Mouse (Mus musculus): ENCODE measurements around the gene Bend4. TPM values are rescaled to one million over a fixed set of nuclear protein-coding genes. Genes with fewer than 3 reads are reported as not detected.

Bend4 gene
- polyA plus RNA-seq (2014; fragmentation: Nextera tagmentation; extraction: Ambion mirVana): 10.7 and 11.6 TPM in 2 replicates

DNA sequence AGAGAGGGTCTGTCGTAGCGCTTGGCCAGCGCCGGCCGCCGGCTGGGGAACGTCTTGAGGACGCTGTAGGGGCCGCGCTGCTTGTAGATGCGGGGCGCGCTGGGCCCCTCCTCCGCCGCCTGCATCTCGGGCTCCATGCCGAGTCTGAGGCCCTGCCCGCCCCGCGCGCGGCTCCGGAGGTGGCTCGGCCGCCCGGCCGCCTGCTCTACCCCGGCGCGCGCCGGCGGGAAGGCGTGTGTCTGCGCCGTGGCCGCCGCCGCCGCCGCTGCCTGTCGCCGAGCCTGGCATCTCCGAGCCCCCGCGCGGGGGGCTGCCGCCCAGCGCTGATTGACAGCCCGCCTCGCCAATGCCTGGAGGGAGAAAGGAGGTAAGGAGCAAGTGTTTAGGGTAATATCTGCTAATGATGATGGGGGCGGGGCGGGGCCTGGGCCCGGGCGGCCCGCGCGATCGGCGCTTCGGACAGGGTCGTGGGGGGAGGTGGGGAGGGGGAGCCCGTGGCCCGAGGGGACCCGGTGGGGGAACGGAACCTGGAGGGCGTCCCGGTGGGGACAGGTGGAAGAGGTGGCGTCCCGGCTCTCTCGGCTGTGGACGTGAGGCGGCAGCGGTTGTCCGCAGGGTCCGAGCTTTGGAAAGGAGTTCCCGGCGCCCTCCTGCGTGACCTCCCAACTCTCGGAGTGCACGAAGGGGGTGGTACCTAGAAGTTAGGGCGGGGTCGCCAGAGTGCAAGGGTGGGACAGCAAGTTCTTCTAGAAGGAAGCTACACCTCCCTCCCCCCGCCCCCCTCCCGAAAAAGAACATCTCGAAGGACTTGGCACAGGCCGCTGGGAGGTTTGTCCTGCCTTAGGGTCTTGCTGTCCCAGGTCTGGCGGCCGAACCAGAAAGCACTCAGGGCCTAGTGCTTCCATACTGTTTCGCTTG is at the start of gene Bend4:
Gene Bend4 (minus strand): TSS at position 868 of the 918 bp plus-strand sequence.
- peak within 1 kb of the TSS; percentile 56 for H3K9ac ChIP-seq (ENCODE audit: low read length)
- H3K27ac ChIP-seq (ENCODE audit: low read depth, low read length): no peak within 1 kb of the TSS
- DNase-seq (ENCODE audit: low spot score): peak; percentile 94
- H3K36me3 ChIP-seq (ENCODE audit: control insufficient read depth, insufficient read depth, low read length): no peaks in the 10 kb centered on the region
- H3K27me3 ChIP-seq (ENCODE audit: control insufficient read depth, insufficient read depth, low read length): peaks cover 16% of the 10 kb centered on the region
- ATAC-seq (replicated peaks; ENCODE audit: low FRiP score): peak; percentile 83
- H3K9me3 ChIP-seq (ENCODE audit: control insufficient read depth, low read length): no peaks in the 10 kb centered on the region
- WGBS: under 1% methylated on average over 79 of the region's 90 CpGs
- peaks cover 6% of the 10 kb centered on the region for H3K4me1 ChIP-seq (replicated peaks; ENCODE audit: control insufficient read depth, insufficient read depth, low read length)
- peak within 1 kb of the TSS; percentile 77 for H3K4me2 ChIP-seq (ENCODE audit: low read depth, low read length, severe bottlenecking)
- H3K4me3 ChIP-seq (ENCODE audit: low read depth, low read length): peak within 1 kb of the TSS; percentile 66

DNA sequence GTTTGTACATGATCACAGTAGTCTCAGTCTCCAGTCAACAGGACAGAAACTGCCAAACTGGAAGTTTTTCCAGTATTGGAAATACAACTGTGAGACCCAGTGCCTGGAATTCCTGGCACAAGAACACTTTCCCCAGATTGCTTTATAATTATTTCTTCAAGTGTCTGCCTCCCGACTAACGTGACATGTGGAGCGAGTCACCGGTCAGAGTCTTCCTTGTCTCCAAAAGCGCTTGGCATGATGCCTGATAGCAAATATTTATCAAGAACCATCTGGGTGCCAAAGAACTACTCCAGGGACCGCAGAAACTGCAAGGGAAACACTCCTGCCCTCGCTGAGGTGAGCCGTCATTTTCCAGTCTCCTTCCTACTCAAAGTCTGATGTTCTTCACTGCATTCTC is 45.6 kb upstream of the Bend4 start:
- H3K4me3 ChIP-seq (ENCODE audit: low read depth, low read length): no peak overlapping the region
- ATAC-seq (replicated peaks; ENCODE audit: low FRiP score) (no peak), DNase-seq (ENCODE audit: low spot score) (no peak)
- H3K9me3 ChIP-seq (ENCODE audit: control insufficient read depth, low read length): no peaks in the 10 kb centered on the region
- H3K4me2 ChIP-seq (ENCODE audit: low read depth, low read length, severe bottlenecking): no peak overlapping the region
- H3K36me3 ChIP-seq (ENCODE audit: control insufficient read depth, insufficient read depth, low read length): no peaks in the 10 kb centered on the region
- 88% methylated on average over 8 of the region's 8 CpGs for WGBS
- no peak overlapping the region for H3K27ac ChIP-seq (ENCODE audit: low read depth, low read length)
- no peak overlapping the region for H3K9ac ChIP-seq (ENCODE audit: low read length)
- no peaks in the 10 kb centered on the region for H3K27me3 ChIP-seq (ENCODE audit: control insufficient read depth, insufficient read depth, low read length)
- no peaks in the 10 kb centered on the region for H3K4me1 ChIP-seq (replicated peaks; ENCODE audit: control insufficient read depth, insufficient read depth, low read length)

DNA sequence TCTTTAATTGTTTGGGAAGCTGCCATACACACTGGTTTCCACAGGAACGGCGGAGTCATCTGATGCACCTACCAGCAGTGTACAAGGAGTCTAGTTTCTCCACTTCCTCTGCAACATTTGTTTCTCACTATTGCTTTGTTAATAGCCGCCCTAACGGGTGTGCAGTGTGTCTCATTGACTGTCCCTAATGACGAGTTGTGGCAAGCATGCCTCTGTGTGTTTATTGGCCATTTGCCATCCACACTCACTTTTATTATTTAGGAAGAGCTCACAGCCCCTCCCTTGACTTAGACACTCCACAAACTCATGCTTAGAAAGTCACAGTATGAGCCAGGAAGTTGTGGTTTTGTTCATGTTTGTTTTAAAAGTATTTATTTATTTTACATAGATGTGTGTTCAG is 45.0 kb upstream of the Bend4 start:
- no peak overlapping the region for H3K4me2 ChIP-seq (ENCODE audit: low read depth, low read length, severe bottlenecking)
- no peaks in the 10 kb centered on the region for H3K36me3 ChIP-seq (ENCODE audit: control insufficient read depth, insufficient read depth, low read length)
- H3K27me3 ChIP-seq (ENCODE audit: control insufficient read depth, insufficient read depth, low read length): no peaks in the 10 kb centered on the region
- H3K9me3 ChIP-seq (ENCODE audit: control insufficient read depth, low read length): no peaks in the 10 kb centered on the region
- no peak overlapping the region for H3K4me3 ChIP-seq (ENCODE audit: low read depth, low read length)
- WGBS: 78% methylated on average over 5 of the region's 5 CpGs
- H3K4me1 ChIP-seq (replicated peaks; ENCODE audit: control insufficient read depth, insufficient read depth, low read length): no peaks in the 10 kb centered on the region
- ATAC-seq (replicated peaks; ENCODE audit: low FRiP score) (no peak), DNase-seq (ENCODE audit: low spot score) (no peak)
- no peak overlapping the region for H3K27ac ChIP-seq (ENCODE audit: low read depth, low read length)
- H3K9ac ChIP-seq (ENCODE audit: low read length): no peak overlapping the region

DNA sequence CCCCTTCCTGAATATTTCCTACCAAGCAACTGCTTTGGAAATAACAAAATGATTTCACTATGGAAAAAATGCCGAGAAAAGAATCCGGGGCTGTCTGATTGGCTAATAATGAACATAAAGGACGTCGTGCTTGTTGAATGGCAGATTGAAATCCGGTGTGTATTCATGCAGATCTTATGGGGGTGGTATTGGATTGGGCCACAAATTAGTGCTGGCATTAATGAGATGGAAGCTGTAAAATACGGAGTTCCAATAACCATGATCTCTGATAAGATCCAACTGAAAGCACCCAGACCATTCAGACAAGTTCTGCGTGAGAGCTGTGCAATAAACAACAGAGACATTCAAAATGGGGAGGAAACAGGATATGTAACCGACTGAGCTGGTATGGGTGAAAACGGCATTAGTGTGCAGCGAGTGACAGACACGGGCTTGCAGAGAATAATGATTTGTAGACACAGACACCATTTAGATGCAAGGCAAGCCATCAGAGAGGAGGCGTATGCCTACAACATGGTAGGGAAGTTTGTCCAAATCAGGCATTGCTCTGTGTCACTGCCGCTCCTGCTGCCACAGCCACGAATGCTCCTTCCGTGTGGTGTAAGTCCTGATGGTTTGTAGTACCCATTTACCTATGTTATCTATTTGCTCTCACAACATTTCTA is 38.9 kb upstream of the Bend4 start:
- Histone ChIP-seq H3K9me3 (ENCODE audit: control insufficient read depth, low read length) (no peaks in the 10 kb centered on the region), H3K4me2 (ENCODE audit: low read depth, low read length, severe bottlenecking) (no peak overlapping the region), H3K36me3 (ENCODE audit: control insufficient read depth, insufficient read depth, low read length) (no peaks in the 10 kb centered on the region), H3K4me3 (ENCODE audit: low read depth, low read length) (no peak overlapping the region), H3K9ac (ENCODE audit: low read length) (no peak overlapping the region), H3K4me1 (replicated peaks; ENCODE audit: control insufficient read depth, insufficient read depth, low read length) (no peaks in the 10 kb centered on the region; the same call in 1 of the 2 replicates), H3K27me3 (ENCODE audit: control insufficient read depth, insufficient read depth, low read length) (no peaks in the 10 kb centered on the region), H3K27ac (ENCODE audit: low read depth, low read length) (no peak overlapping the region)
- ATAC-seq (replicated peaks; ENCODE audit: low FRiP score) (no peak), DNase-seq (ENCODE audit: low spot score) (no peak)
- 66% methylated on average over 15 of the region's 15 CpGs for WGBS

DNA sequence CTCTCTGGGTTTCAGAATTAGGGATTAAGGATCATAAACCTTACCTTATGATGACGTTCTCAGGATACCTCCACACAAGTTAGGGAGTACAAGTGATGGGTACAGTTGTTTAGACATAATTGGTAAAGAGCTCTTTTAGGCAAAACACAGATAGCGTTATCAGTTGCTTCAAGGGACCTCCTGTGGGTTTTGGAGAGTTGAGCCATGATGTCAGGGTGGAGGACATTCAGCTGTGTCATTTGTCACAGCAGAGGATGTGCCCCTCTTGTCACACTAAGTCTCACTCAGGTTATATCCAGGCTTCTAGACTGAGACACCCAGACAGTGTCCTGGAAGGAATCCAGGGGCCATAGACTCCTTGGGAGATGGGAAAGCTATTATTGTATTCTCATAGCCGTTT is 36.8 kb upstream of the Bend4 start:
- 90% methylated on average over 3 of the region's 3 CpGs for WGBS
- Histone ChIP-seq H3K27ac (ENCODE audit: low read depth, low read length) (no peak overlapping the region), H3K9ac (ENCODE audit: low read length) (no peak overlapping the region), H3K9me3 (ENCODE audit: control insufficient read depth, low read length) (no peaks in the 10 kb centered on the region), H3K4me1 (replicated peaks; ENCODE audit: control insufficient read depth, insufficient read depth, low read length) (no peaks in the 10 kb centered on the region; the same call in 1 of the 2 replicates), H3K4me3 (ENCODE audit: low read depth, low read length) (no peak overlapping the region), H3K36me3 (ENCODE audit: control insufficient read depth, insufficient read depth, low read length) (no peaks in the 10 kb centered on the region), H3K27me3 (ENCODE audit: control insufficient read depth, insufficient read depth, low read length) (no peaks in the 10 kb centered on the region), H3K4me2 (ENCODE audit: low read depth, low read length, severe bottlenecking) (no peak overlapping the region)
- no peak for ATAC-seq (replicated peaks; ENCODE audit: low FRiP score)
- no peak for DNase-seq (ENCODE audit: low spot score)

- WGBS: 92% methylated on average over 9 of the region's 9 CpGs
- Histone ChIP-seq H3K9ac (ENCODE audit: low read length) (no peak overlapping the region), H3K9me3 (ENCODE audit: control insufficient read depth, low read length) (no peaks in the 10 kb centered on the region), H3K4me2 (ENCODE audit: low read depth, low read length, severe bottlenecking) (no peak overlapping the region), H3K36me3 (ENCODE audit: control insufficient read depth, insufficient read depth, low read length) (no peaks in the 10 kb centered on the region), H3K27me3 (ENCODE audit: control insufficient read depth, insufficient read depth, low read length) (no peaks in the 10 kb centered on the region), H3K27ac (ENCODE audit: low read depth, low read length) (no peak overlapping the region), H3K4me3 (ENCODE audit: low read depth, low read length) (no peak overlapping the region), H3K4me1 (replicated peaks; ENCODE audit: control insufficient read depth, insufficient read depth, low read length) (no peaks in the 10 kb centered on the region; the same call in 1 of the 2 replicates)
- DNase-seq (ENCODE audit: low spot score) (no peak), ATAC-seq (replicated peaks; ENCODE audit: low FRiP score) (no peak)
These were observed 35.5 kb upstream of the Bend4 start for GRCm38 (mm10) chr5:67463636-67464035.

- no peaks in the 10 kb centered on the region for H3K9me3 ChIP-seq (ENCODE audit: control insufficient read depth, low read length)
- no peak overlapping the region for H3K27ac ChIP-seq (ENCODE audit: low read depth, low read length)
- no peaks in the 10 kb centered on the region for H3K27me3 ChIP-seq (ENCODE audit: control insufficient read depth, insufficient read depth, low read length)
- no peak overlapping the region for H3K9ac ChIP-seq (ENCODE audit: low read length)
- no peaks in the 10 kb centered on the region for H3K36me3 ChIP-seq (ENCODE audit: control insufficient read depth, insufficient read depth, low read length)
- H3K4me3 ChIP-seq (ENCODE audit: low read depth, low read length): no peak overlapping the region
- H3K4me1 ChIP-seq (replicated peaks; ENCODE audit: control insufficient read depth, insufficient read depth, low read length): no peaks in the 10 kb centered on the region; the same call in 1 of the 2 replicates
- ATAC-seq (replicated peaks; ENCODE audit: low FRiP score): no peak
- WGBS: 83% methylated on average over 4 of the region's 4 CpGs
- DNase-seq (ENCODE audit: low spot score): no peak
- H3K4me2 ChIP-seq (ENCODE audit: low read depth, low read length, severe bottlenecking): no peak overlapping the region
These were observed 34.2 kb upstream of the Bend4 start for GRCm38 (mm10) chr5:67462331-67462730.

DNA sequence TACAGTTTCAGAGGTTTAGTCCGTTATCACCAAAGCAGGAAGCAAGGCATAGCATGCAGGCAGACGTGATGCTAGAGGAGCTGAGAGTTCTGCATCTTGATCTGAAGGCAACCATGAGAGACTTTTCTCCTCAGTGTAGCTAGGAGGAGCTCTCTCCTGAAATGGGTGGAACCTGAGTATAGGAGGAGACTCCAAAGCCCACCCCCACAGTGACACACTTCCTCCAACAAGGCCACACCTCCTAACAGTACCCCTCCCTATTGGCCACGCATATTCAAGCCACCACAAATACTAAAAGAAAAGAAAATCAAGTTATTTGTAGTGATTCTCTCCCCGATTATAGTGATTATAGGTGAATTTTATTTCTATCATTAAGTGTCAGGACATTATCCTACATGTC is 28.7 kb upstream of the Bend4 start:
- Histone ChIP-seq H3K27ac (ENCODE audit: low read depth, low read length) (no peak overlapping the region), H3K9ac (ENCODE audit: low read length) (no peak overlapping the region), H3K36me3 (ENCODE audit: control insufficient read depth, insufficient read depth, low read length) (no peaks in the 10 kb centered on the region), H3K27me3 (ENCODE audit: control insufficient read depth, insufficient read depth, low read length) (no peaks in the 10 kb centered on the region), H3K4me2 (ENCODE audit: low read depth, low read length, severe bottlenecking) (no peak overlapping the region), H3K4me1 (replicated peaks; ENCODE audit: control insufficient read depth, insufficient read depth, low read length) (no peaks in the 10 kb centered on the region), H3K9me3 (ENCODE audit: control insufficient read depth, low read length) (no peaks in the 10 kb centered on the region), H3K4me3 (ENCODE audit: low read depth, low read length) (no peak overlapping the region)
- DNase-seq (ENCODE audit: low spot score) (no peak), ATAC-seq (replicated peaks; ENCODE audit: low FRiP score) (no peak)
- WGBS: 83% methylated on average over 4 of the region's 4 CpGs

Data from forebrain, embryonic 11.5 days (tissue).